Mouse (Mus musculus): ENCODE measurements around the gene Kif3b.

Kif3b gene

DNA sequence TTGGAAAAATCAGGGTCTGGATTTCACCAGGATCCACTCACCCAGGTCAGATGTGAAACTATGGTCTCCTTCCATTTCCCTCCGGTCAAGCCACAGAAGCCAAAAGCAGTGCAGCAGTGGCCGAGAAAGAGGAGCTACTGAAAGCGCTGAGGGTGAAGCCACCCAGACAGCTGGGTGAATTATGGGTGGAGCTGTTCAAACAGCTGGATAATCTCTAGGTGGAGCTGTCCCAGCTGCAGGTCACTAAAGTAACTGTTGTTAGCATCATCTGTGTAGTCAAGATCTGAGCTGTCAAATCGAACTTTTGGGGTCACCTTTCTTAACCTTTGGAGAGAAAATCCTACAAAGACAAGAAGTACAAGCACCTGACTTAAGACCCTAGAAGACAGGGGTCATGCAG, 7.2 kb downstream of the Kif3b start:
- no peak for DNase-seq (ENCODE audit: low spot score in 2 of 2)

- no peak for DNase-seq (ENCODE audit: low spot score in 2 of 2)
These were observed 7.7 kb downstream of the Kif3b start for GRCm38 (mm10) chr2:153298863-153299262.

- no peak for DNase-seq (ENCODE audit: low spot score in 2 of 2)
These were observed 9.9 kb downstream of the Kif3b start for GRCm38 (mm10) chr2:153301123-153301522.

DNA sequence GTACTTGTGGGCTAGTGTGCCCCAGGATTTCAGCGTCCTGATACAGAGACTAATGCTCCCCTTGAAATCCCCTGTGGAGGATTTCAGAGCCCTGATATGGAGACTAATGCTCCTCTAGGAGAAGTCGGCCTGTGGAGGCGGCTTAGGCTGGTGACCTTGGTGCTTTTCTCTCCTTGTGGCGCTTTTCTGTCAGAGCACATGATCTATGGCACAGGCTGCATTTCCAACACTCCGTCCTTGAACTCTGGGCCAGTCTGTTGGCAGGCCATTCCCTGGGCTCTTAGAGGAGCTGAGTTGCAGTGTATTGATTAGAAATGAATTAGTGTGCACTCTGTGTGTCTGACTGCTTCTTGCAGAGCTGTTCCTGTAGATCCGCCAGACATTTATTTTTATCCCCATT, 14.0 kb downstream of the Kif3b start:
- no peak for DNase-seq (ENCODE audit: low spot score in 2 of 2)

DNA sequence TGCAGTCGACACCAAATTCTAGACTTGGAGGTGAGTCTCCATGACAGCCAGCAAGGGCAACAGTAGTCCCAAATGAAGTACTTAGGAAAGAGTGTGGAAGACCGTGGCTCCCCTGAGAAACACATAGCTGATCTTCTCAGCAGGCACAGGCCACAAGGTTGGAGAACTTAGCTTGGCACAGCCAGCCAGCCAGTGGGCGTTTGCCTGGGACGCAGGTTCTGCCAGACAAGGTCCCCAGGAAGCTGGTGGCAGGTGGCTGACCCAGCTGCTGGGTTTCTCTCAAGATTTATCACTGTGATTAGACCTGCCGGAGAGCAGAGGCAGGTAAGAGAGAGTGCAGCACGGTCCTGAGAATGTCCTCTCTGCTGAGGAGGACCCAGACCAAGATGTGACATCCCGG, 17.4 kb downstream of the Kif3b start:
- DNase-seq (ENCODE audit: low spot score in 2 of 2) = no peak

- no peak for DNase-seq (ENCODE audit: low spot score in 2 of 2)
These were observed 17.9 kb downstream of the Kif3b start for GRCm38 (mm10) chr2:153309106-153309505.

GRCm38 (mm10) chr2:153310228-153310627, 19.0 kb downstream of the Kif3b start:
- no peak for DNase-seq (ENCODE audit: low spot score in 2 of 2)

- DNase-seq (ENCODE audit: low spot score in 2 of 2) = no peak
These were observed 21.7 kb downstream of the Kif3b start for GRCm38 (mm10) chr2:153312884-153313283.

GRCm38 (mm10) chr2:153318408-153318807, 27.2 kb downstream of the Kif3b start:
- DNase-seq (ENCODE audit: low spot score in 2 of 2) = no peak

DNA sequence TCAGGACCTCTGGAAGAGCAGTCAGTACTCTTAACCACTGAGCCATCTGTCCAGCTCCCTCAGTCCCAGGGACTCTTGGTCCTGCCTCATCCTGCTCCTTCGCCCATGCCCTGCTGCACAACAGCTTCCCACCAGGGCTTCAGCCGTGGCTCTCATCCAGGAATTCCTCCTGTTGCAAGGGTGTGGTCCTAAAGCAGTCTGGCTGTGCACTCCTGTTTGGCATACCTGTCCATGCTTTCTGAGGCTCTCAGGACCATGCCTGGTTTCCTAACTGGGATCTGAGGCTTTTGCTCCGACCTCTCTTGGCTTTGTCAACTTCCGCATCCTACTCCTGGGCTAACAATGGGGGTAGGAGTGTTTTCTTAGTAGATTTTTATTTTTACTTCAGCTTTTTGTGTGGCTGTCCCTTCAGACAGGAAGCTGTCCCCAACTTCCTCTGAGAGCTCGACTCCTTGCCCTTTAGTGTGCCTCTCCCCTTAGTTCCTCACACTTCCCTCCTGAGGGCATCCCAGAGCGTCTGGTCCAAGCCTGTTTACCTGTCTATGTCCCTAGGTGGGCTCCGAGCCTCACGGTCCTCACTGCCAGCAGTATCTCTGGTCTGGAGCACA, 27.9 kb downstream of the Kif3b start:
- DNase-seq (ENCODE audit: low spot score in 2 of 2) = no peak

DNA sequence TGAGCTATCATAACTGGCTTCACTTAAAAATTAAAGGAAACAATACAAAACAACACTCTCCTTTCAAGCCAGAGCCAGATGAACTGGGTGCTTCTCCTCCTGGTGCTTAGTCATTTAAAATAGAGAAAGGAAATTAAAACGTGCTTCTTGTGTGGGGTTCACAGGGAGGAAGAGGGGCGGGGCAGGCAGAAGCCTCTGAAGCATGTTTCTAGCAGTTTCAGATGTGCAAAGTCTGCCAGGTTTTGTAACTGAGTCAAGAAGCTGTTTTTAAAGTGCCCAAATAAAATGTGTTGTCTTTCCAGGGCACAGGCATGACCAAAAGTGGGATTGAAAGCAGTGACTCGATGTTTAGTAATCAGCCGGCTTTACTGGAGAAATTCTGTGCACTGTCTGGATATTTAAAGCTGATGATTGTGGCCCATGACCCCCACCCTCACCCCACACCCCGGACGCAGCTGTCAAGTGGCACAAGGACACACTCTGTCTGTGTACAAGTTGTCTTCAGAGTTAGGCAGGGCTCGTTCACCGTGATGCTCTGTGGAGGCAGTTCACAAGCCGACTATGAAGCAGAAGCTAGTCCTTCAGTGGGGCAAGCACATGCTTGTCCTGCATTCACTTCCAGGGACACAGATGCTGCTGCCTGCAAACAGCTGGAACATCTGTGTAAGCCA, 34.6 kb downstream of the Kif3b start:
- no peak for DNase-seq (ENCODE audit: low spot score in 2 of 2)

GRCm38 (mm10) chr2:153332271-153332670, 41.1 kb downstream of the Kif3b start:
- DNase-seq (ENCODE audit: low spot score in 2 of 2) = no peak

GRCm38 (mm10) chr2:153332981-153333380, 41.8 kb downstream of the Kif3b start:
- no peak for DNase-seq (ENCODE audit: low spot score in 2 of 2)

- no peak for DNase-seq (ENCODE audit: low spot score in 2 of 2)
These were observed 42.6 kb downstream of the Kif3b start for GRCm38 (mm10) chr2:153333822-153334232.

DNA sequence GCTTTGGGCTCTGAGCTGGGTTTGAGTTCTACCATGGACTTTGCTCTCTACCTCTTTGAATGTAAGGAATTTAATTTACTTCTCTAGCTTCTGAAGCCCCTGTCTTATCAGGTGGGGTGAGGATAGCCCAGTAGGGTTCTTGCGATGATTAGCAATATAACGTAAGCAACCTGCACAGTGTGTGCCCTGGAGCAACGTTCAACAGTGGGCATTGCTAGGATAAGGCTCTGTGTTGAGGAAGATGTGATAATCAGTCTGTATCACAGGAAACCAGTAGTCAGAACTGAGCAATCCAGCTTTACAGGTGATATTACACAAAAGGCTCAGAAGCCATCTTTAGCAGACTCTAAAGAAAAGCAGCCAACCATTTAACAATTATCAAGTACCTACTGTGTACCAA, 43.1 kb downstream of the Kif3b start:
- DNase-seq (ENCODE audit: low spot score in 2 of 2) = no peak

DNA sequence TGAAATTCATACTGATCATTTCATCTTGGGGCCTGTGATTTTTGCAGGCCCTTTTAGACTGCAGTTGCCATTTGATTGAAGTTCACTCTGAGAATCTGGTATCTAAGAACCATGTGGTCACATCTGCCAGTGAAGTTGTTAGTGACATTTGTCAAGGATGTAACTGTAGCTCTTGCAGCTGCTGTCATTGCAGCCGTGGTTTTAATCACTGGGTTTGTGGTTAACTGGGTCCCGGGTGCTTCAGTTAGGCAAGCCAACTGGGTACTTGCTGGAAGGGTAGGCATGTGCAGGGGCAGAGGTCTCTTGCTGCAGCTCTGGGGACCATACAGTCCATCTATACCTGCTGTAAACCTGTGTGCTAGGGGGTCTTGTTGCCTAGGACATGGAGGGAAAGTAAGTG, 44.9 kb downstream of the Kif3b start:
- no peak for DNase-seq (ENCODE audit: low spot score in 2 of 2)

GRCm38 (mm10) chr2:153338361-153339350, 47.4 kb downstream of the Kif3b start:
- DNase-seq (ENCODE audit: low spot score in 2 of 2) = no peak

- no peak for DNase-seq (ENCODE audit: low spot score in 2 of 2)
These were observed 51.0 kb downstream of the Kif3b start for GRCm38 (mm10) chr2:153342166-153342565.

DNA sequence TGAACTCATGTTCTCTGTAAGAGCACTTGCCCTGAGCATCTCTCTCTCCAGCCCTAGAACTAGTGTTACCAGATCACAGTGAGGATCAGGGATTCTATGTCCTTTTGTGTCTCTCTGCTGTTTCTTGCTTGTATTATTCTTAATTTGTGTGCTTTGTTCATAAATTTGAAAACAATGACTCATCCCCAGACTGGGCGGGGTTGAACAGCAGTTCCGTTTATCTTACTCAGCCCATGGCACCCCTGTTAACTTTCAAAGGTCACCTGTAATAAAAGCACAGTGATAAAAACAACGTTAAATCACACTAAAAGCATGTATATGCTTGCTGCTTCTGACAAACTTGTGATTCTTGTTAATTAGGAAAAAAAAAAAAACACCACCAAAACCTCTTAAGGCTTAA, 51.4 kb downstream of the Kif3b start:
- DNase-seq (ENCODE audit: low spot score in 2 of 2) = no peak

DNA sequence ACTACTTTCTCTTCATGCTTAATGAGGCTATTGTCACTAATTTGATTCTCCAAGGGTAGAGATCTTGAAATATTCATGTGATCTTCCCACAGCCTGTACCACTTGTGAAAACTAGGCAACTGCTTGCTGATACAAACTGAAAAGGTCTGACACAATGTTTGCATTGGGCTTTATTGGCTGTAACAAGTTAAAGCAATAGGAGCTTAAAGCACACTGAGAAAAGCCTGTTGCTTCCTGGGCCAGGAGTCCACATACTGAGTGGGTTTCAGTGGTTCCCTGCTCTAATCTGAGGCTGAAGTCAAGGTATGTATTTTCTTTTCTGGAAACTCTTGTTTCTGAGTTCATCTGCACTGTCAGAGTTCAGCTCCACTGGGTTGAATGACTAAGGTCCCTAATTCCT, 52.0 kb downstream of the Kif3b start:
- DNase-seq (ENCODE audit: low spot score in 2 of 2) = no peak

GRCm38 (mm10) chr2:153345071-153345453, 53.8 kb downstream of the Kif3b start:
- DNase-seq (ENCODE audit: low spot score in 2 of 2) = no peak

GRCm38 (mm10) chr2:153345454-153346220, 54.4 kb downstream of the Kif3b start, which contains the start of gene Asxl1:
Asxl1 (plus strand) TSS chr2:153345829.
- peak; percentile 93 to 98 for DNase-seq (ENCODE audit: low spot score in 2 of 2)
